Mouse (Mus musculus) embryonic facial prominence, embryonic 13.5 days (tissue): Measurements from ENCODE around the gene Celsr2. TPM values are rescaled to one million over a fixed set of nuclear protein-coding genes. Genes with fewer than 3 reads are reported as not detected.

ENCODE experiments used
- ATAC-seq: fragments of 200-750 bp; cut with Nextera tagmentation; 2 replicates; pipeline ENCODE4 v1.8.0; 2017; ENCODE audit warnings: low read depth; ENCODE audit not compliant: insufficient number of reproducible peaks, insufficient read depth, low FRiP score, low TSS enrichment
- H3K27ac ChIP-seq: fragments of 300-500 bp; sonication (generic); 2 replicates; pipeline ENCODE4 v1.5.1; 2015; ENCODE audit warnings: moderate library complexity, mild to moderate bottlenecking, inconsistent platforms
- H3K27me3 ChIP-seq: fragments of 300-500 bp; sonication (generic); 2 replicates; pipeline ENCODE4 v1.6.1; 2015; ENCODE audit warnings: mild to moderate bottlenecking, inconsistent platforms
- H3K36me3 ChIP-seq: fragments of 300-500 bp; sonication (generic); 2 replicates; pipeline ENCODE4 v1.6.1; 2015; ENCODE audit warnings: mild to moderate bottlenecking, inconsistent platforms
- H3K4me1 ChIP-seq: fragments of 300-500 bp; sonication (generic); 2 replicates; pipeline ENCODE4 v1.6.1; 2015; ENCODE audit warnings: inconsistent platforms
- H3K4me2 ChIP-seq: fragments of 300-500 bp; sonication (generic); 2 replicates; pipeline ENCODE4 v1.6.1; 2015; ENCODE audit warnings: moderate library complexity, mild to moderate bottlenecking, inconsistent platforms
- H3K4me3 ChIP-seq: fragments of 300-500 bp; sonication (generic); 2 replicates; pipeline ENCODE4 v1.5.1; 2015; ENCODE audit warnings: mild to moderate bottlenecking, inconsistent platforms
- H3K9ac ChIP-seq: fragments of 300-500 bp; sonication (generic); 2 replicates; pipeline ENCODE4 v1.6.1; 2015; ENCODE audit warnings: mild to moderate bottlenecking, inconsistent platforms
- H3K9me3 ChIP-seq: fragments of 300-500 bp; sonication (generic); 2 replicates; pipeline ENCODE4 v1.6.1; 2016; ENCODE audit warnings: inconsistent platforms
- WGBS: fragments of 180-500 bp; shearing (Covaris S2); methylation state at CpG from one replicate; pipeline ENCODE4 v1.1.7; 2015; ENCODE audit warnings: mixed read lengths; 5-methylcytosine and 5-hydroxymethylcytosine counted together
- polyA plus RNA-seq: library from polyadenylated mRNA; unstranded; fragments of >200 nt; fragmentation: Nextera tagmentation; extraction: Ambion mirVana; gene quantifications from 2 replicates; pipeline ENCODE4 v1.2.1, GENCODE M21; 2015

Celsr2 gene
- polyA plus RNA-seq, 1 experiment from 2014 or later = 11.5 TPM

DNA sequence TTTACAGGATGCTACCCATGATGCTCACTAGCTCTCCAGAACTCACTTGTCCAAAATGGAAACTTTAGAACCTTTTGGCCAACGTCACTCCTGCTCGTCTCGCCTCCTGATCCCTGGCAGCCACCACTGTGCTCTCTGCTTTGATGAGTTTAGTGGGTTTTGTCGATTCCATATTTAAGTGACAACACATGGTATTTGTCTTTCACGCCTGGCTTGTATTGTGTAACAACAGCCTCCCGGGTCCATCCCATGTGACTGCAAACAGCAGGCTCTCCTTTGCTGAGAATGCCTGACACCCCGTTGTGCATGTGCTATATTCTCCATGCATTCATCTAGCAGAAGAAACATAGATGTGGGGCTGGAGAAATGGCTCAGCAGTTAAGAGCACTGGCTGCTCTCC is 73.2 kb downstream of the Celsr2 start:
- Histone ChIP-seq H3K9me3 (no peaks in the 10 kb centered on the region), H3K27ac (no peak overlapping the region), H3K9ac (no peak overlapping the region), H3K27me3 (no peaks in the 10 kb centered on the region), H3K4me3 (no peak overlapping the region), H3K4me1 (no peaks in the 10 kb centered on the region), H3K4me2 (no peak overlapping the region), H3K36me3 (peaks cover 70% of the 10 kb centered on the region)
- no peak for ATAC-seq
- WGBS = 52% methylated on average over 7 of the region's 7 CpGs

DNA sequence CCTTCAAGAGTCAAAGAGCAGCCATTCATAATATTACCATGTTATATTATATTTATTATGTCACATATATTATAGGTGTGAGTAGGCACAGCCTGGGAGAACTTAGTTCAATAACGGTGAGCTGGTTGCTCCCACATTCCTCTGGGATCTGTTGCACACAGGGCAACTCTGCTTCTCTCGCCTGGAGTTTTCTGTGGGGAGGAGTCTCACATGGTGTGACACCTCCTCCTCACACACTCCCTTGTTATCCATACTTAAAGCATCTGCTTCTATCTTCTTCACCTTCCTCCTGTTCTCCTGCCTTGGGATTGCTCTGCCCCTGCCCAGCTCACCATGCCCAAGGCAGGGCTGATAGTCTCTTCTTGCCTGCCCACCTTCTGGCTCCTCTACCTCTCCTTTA is 74.3 kb downstream of the Celsr2 start:
- Histone ChIP-seq H3K36me3 (peaks cover 60% of the 10 kb centered on the region), H3K27ac (no peak overlapping the region), H3K27me3 (no peaks in the 10 kb centered on the region), H3K9ac (no peak overlapping the region), H3K4me2 (no peak overlapping the region), H3K9me3 (no peaks in the 10 kb centered on the region), H3K4me1 (no peaks in the 10 kb centered on the region), H3K4me3 (no peak overlapping the region)
- no peak for ATAC-seq
- 75% methylated on average over 2 of the region's 2 CpGs for WGBS

Other genes with a start within 250 kb of the Celsr2 start
- gene Amigo1, start 229.2 kb downstream of the Celsr2 start, polyA plus RNA-seq = 4.0 and 4.5 TPM in 2 replicates
- 2.6 and 2.8 TPM in 2 replicates for gene Cyb561d1, start 214.3 kb downstream of the Celsr2 start, polyA plus RNA-seq
- gene Atxn7l2, start 204.6 kb downstream of the Celsr2 start, polyA plus RNA-seq = 22.0 and 27.1 TPM in 2 replicates
- gene Sypl2, start 188.9 kb downstream of the Celsr2 start, polyA plus RNA-seq = 0.48 and 0.58 TPM in 2 replicates
- 298 and 302 TPM in 2 replicates for gene Psma5, start 158.6 kb downstream of the Celsr2 start, polyA plus RNA-seq
- 6.4 and 10.8 TPM in 2 replicates for gene Sort1, start 131.5 kb downstream of the Celsr2 start, polyA plus RNA-seq
- not detected in 2 replicates for gene Mybphl, start 50.6 kb downstream of the Celsr2 start, polyA plus RNA-seq
- 61.4 and 73.1 TPM in 2 replicates for gene Psrc1, start 31.7 kb downstream of the Celsr2 start, polyA plus RNA-seq
- 116 and 128 TPM in 2 replicates for gene Sars, start 29.7 kb upstream of the Celsr2 start, polyA plus RNA-seq
- gene 1700013F07Rik, start 118.6 kb upstream of the Celsr2 start, polyA plus RNA-seq = not detected in 2 replicates
- gene 5330417C22Rik, start 121.0 kb upstream of the Celsr2 start, polyA plus RNA-seq = 0.65 and 2.0 TPM in 2 replicates
- 45.5 and 46.3 TPM in 2 replicates for gene Tmem167b, start 146.9 kb upstream of the Celsr2 start, polyA plus RNA-seq
- gene Taf13, start 156.1 kb upstream of the Celsr2 start, polyA plus RNA-seq = 43.3 and 53.2 TPM in 2 replicates
- gene Wdr47, start 175.7 kb upstream of the Celsr2 start, polyA plus RNA-seq = 14.9 and 17.5 TPM in 2 replicates
- gene Clcc1, start 238.4 kb upstream of the Celsr2 start, polyA plus RNA-seq = 104 and 111 TPM in 2 replicates